Mouse (Mus musculus) forebrain, embryonic 15.5 days (tissue): ENCODE measurements at regions not wholly inside any gene's neighbourhood (a gene's known extent, or its start where the extent isn't known, plus 50 kb on each side); places are given as distances from the start of the nearest gene placed in this dataset.
A peak's percentile ranks its signal among the peaks of the same experiment; 100 is the strongest.

Experiments
- ATAC-seq: fragments of 200-750 bp; cut with Nextera tagmentation; replicated peaks from 2 replicates; pipeline ENCODE4 v1.8.0; 2017; ENCODE audit warnings: mild to moderate bottlenecking, moderate TSS enrichment, moderate library complexity
- H3K27ac ChIP-seq: fragments of 300-500 bp; sonication (generic); replicated peaks from 2 replicates; pipeline ENCODE4 v1.5.1; 2015; ENCODE audit warnings: mild to moderate bottlenecking, inconsistent platforms
- H3K27me3 ChIP-seq: fragments of 300-500 bp; sonication (generic); 2 replicates; pipeline ENCODE4 v1.6.1; 2015; ENCODE audit warnings: inconsistent platforms
- H3K36me3 ChIP-seq: fragments of 300-500 bp; sonication (generic); 2 replicates; pipeline ENCODE4 v1.6.1; 2015; ENCODE audit warnings: mild to moderate bottlenecking, inconsistent platforms
- H3K4me1 ChIP-seq: fragments of 300-500 bp; sonication (generic); 2 replicates; pipeline ENCODE4 v1.6.1; 2015; ENCODE audit warnings: inconsistent platforms
- H3K4me2 ChIP-seq: fragments of 300-500 bp; sonication (generic); replicated peaks from 2 replicates; pipeline ENCODE4 v1.6.1; 2015; ENCODE audit warnings: mild to moderate bottlenecking, inconsistent platforms
- H3K4me3 ChIP-seq: fragments of 300-500 bp; sonication (generic); 2 replicates; pipeline ENCODE4 v1.5.1; 2015; ENCODE audit warnings: mild to moderate bottlenecking, inconsistent platforms
- H3K9ac ChIP-seq: fragments of 300-500 bp; sonication (generic); replicated peaks from 2 replicates; pipeline ENCODE4 v1.6.1; 2015; ENCODE audit warnings: mild to moderate bottlenecking, inconsistent platforms
- H3K9me3 ChIP-seq: fragments of 300-500 bp; sonication (generic); 2 replicates; pipeline ENCODE4 v1.6.1; 2016; ENCODE audit warnings: inconsistent platforms
- WGBS: fragments of 180-500 bp; shearing (Covaris S2); methylation state at CpG from one replicate; pipeline ENCODE4 v1.1.7; 2015; ENCODE audit warnings: mixed read lengths; 5-methylcytosine and 5-hydroxymethylcytosine counted together

DNA sequence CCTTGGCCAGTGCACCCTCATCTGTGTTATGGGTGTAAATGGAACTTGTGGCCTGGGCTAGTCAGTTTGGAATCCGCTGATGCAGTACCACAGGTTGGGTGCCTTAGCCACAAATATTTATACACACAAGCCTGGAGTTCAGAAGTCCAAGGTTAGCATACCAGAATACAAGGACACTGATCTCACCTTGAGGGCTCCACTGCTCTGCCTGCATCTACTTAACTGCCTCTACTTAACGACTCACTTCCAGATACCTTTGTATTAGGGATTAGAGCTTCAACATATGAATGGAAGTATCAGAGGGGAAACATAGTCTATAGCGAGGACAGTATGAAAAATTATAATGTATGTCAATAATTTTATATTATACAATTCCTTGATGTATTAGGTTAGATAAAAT, 57.5 kb downstream of the Tmem174 start:
- Histone ChIP-seq H3K4me1 (no peaks in the 10 kb centered on the region), H3K4me2 (no peak overlapping the region), H3K36me3 (no peaks in the 10 kb centered on the region), H3K27ac (no peak overlapping the region), H3K9me3 (no peaks in the 10 kb centered on the region), H3K27me3 (peaks cover 79% of the 10 kb centered on the region), H3K4me3 (no peak overlapping the region), H3K9ac (no peak overlapping the region)
- 82% methylated on average over 3 of the region's 3 CpGs for WGBS
- no peak for ATAC-seq

DNA sequence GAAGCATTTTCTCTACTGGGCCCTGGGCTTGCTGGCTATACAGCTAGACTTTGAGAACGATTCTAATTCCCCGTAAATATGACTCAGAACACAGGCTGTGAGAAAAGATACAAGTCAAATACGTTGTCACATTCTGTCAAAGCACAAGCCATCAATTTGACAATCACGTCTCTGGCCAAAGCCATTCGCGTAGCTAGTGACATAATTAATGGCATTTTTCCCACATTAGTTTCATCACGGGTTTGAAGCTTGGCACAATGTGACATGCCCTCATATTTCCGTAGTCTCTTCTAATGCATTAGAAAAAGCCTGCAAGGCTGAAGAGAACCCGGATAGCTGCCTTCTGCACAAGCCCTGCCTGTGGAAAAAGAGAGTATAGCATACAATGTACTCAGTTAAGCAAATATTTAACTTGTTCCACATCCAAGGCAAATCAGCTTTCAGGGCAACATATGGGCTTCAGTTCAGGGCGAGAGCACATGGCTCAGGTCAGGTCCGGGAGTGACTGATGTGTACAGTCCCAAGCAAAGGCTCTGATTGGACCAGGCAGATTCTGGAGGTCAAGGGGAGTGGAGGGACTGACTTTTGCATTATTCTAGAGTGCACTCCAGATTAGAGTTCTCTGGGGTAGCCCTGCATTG, 58.7 kb downstream of the Tmem174 start:
- Histone ChIP-seq H3K27me3 (peaks cover 75% of the 10 kb centered on the region), H3K9ac (no peak overlapping the region), H3K4me1 (no peaks in the 10 kb centered on the region), H3K36me3 (no peaks in the 10 kb centered on the region), H3K4me3 (no peak overlapping the region), H3K4me2 (no peak overlapping the region), H3K9me3 (no peaks in the 10 kb centered on the region), H3K27ac (no peak overlapping the region)
- 54% methylated on average over 11 of the region's 11 CpGs for WGBS
- no peak for ATAC-seq

- Histone ChIP-seq H3K36me3 (no peaks in the 10 kb centered on the region), H3K9ac (no peak overlapping the region), H3K27ac (no peak overlapping the region), H3K27me3 (peaks cover 82% of the 10 kb centered on the region), H3K4me1 (peaks cover 13% of the 10 kb centered on the region), H3K4me3 (no peak overlapping the region), H3K4me2 (no peak overlapping the region), H3K9me3 (no peaks in the 10 kb centered on the region)
- no peak for ATAC-seq
- WGBS = 73% methylated on average over 3 of the region's 3 CpGs
These were observed 61.1 kb downstream of the Tmem174 start for GRCm38 (mm10) chr13:98576061-98576460.

GRCm38 (mm10) chr13:98574057-98574323, 63.2 kb downstream of the Tmem174 start:
- H3K4me2 ChIP-seq = no peak overlapping the region
- WGBS = 13% methylated on average over 12 of the region's 12 CpGs
- peaks cover 13% of the 10 kb centered on the region for H3K4me1 ChIP-seq
- H3K36me3 ChIP-seq = no peaks in the 10 kb centered on the region
- no peaks in the 10 kb centered on the region for H3K9me3 ChIP-seq
- peaks cover 83% of the 10 kb centered on the region for H3K27me3 ChIP-seq
- no peak overlapping the region for H3K9ac ChIP-seq
- H3K4me3 ChIP-seq = no peak overlapping the region
- H3K27ac ChIP-seq = no peak overlapping the region
- no peak for ATAC-seq

DNA sequence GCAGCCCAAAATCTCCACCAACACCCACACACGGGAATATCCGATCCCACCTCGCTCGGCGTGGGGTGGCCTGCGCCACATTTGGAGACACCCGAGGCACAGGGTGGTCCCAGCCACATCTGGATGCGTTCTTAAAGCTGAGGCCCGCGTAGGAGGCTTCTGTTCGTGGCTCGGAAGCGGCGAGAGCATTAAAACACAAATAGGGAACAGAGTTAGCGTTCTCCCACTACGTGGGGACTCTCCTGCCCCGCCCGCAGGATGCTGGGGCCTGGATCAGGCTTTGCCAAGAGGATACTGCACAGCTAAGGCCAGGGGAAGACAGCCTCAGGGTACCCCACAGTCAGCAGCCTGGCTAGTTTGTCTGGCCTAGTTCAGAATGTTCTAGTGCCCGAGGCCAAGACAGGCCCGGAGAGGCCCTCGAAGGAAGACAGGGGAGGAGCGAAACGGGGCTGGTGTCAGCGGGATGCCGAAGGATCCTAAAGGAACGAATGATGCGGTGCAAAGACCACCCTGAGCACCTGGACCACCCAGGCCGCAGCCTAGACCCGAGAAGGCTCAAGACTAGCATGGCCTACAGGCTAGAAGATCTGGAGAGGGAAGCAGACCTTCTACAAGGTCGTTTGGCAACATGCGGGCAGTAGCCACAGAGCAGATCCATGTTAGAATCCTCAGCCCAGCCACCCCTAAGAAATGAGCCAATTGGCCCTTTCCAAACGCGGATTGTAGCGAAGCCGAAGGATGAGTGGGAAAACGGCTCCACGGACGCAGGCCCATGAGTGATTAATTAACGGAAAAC, 63.8 kb downstream of the Tmem174 start:
- Histone ChIP-seq H3K4me2 (peak overlapping the region; percentile 43), H3K4me1 (peaks cover 13% of the 10 kb centered on the region), H3K9ac (no peak overlapping the region), H3K27me3 (peaks cover 82% of the 10 kb centered on the region), H3K4me3 (peak overlapping the region; percentile 24), H3K27ac (no peak overlapping the region), H3K9me3 (no peaks in the 10 kb centered on the region), H3K36me3 (no peaks in the 10 kb centered on the region)
- 7% methylated on average over 39 of the region's 39 CpGs for WGBS
- ATAC-seq = peak; percentile 41

DNA sequence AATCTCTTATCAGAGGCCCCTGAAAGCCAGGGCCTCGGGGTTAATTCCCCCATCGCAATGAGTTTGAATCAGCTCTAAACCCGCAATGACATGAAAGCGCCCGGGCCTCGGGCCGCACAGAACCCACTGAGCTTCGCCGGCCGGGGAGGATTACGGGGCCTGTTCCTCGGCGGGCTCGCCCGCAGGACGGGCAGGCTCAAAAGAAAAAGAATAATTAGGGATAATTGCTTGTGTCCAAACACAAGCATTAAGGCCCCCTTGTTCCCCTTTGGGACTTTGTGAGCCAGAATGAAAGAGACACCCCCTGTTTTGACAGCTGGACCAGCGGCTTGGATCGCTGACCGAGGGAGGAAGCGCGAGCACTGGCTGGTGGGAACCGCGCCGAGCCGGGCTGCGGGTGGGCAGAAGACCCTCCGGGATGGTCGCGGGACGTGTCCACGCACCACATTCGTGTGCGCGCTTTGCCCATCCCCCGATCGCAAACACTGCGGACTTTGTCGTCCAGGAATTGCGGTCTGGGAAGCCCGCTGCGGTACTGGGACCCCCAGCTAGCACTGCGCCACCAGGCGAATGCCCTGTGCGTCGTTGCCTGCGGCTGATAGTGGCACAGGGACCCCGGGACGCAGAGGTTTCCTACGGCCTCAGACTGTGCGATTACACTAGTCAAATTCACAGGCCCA, 64.5 kb downstream of the Tmem174 start:
- Histone ChIP-seq H3K4me2 (peak overlapping the region; percentile 43), H3K9me3 (no peaks in the 10 kb centered on the region), H3K27me3 (peaks cover 87% of the 10 kb centered on the region), H3K4me3 (peak overlapping the region; percentile 24), H3K9ac (no peak overlapping the region), H3K36me3 (no peaks in the 10 kb centered on the region), H3K27ac (no peak overlapping the region), H3K4me1 (peaks cover 13% of the 10 kb centered on the region)
- under 1% methylated on average over 50 of the region's 50 CpGs for WGBS
- peak; percentile 38; the same call in 1 of the 2 replicates for ATAC-seq

GRCm38 (mm10) chr13:98572011-98572570, 65.1 kb downstream of the Tmem174 start:
- peaks cover 86% of the 10 kb centered on the region for H3K27me3 ChIP-seq
- 1% methylated on average over 12 of the region's 14 CpGs for WGBS

GRCm38 (mm10) chr13:98571051-98571450, 66.2 kb downstream of the Tmem174 start:
- no peak for ATAC-seq
- Histone ChIP-seq H3K4me3 (no peak overlapping the region), H3K4me2 (no peak overlapping the region), H3K27ac (no peak overlapping the region), H3K9ac (no peak overlapping the region), H3K27me3 (peaks cover 84% of the 10 kb centered on the region), H3K36me3 (no peaks in the 10 kb centered on the region), H3K9me3 (no peaks in the 10 kb centered on the region), H3K4me1 (peaks cover 13% of the 10 kb centered on the region)
- WGBS = 40% methylated on average over 3 of the region's 3 CpGs

More at GRCm38 (mm10) chr13:98572011-98572570, 65.1 kb downstream of the Tmem174 start:
- no peak overlapping the region for H3K27ac ChIP-seq
- H3K36me3 ChIP-seq = no peaks in the 10 kb centered on the region
- no peak overlapping the region for H3K9ac ChIP-seq
- peaks cover 13% of the 10 kb centered on the region for H3K4me1 ChIP-seq
- H3K9me3 ChIP-seq = no peaks in the 10 kb centered on the region
- peak overlapping the region; percentile 24 for H3K4me3 ChIP-seq
- 0 out of 2 replicates have a peak overlapping the region, but pooled peaks have one; percentile 43 for H3K4me2 ChIP-seq
- ATAC-seq = no peak

GRCm38 (mm10) chr13:98555693-98556092, 63.9 kb upstream of the Gm10320 start:
- no peak overlapping the region for H3K4me3 ChIP-seq
- H3K9ac ChIP-seq = no peak overlapping the region
- WGBS = 73% methylated on average over 6 of the region's 6 CpGs
- no peaks in the 10 kb centered on the region for H3K4me1 ChIP-seq
- H3K36me3 ChIP-seq = no peaks in the 10 kb centered on the region
- no peak for ATAC-seq
- H3K4me2 ChIP-seq = no peak overlapping the region
- H3K9me3 ChIP-seq = no peaks in the 10 kb centered on the region
- H3K27me3 ChIP-seq = peaks cover under 1% of the 10 kb centered on the region; the same call in 1 of the 2 replicates
- no peak overlapping the region for H3K27ac ChIP-seq

GRCm38 (mm10) chr13:98551471-98552020, 59.7 kb upstream of the Gm10320 start:
- Histone ChIP-seq H3K9ac (no peak overlapping the region), H3K27me3 (no peaks in the 10 kb centered on the region), H3K4me3 (no peak overlapping the region), H3K27ac (no peak overlapping the region), H3K36me3 (no peaks in the 10 kb centered on the region), H3K4me2 (no peak overlapping the region), H3K4me1 (no peaks in the 10 kb centered on the region), H3K9me3 (no peaks in the 10 kb centered on the region)
- 70% methylated on average over 13 of the region's 13 CpGs for WGBS
- ATAC-seq = no peak

DNA sequence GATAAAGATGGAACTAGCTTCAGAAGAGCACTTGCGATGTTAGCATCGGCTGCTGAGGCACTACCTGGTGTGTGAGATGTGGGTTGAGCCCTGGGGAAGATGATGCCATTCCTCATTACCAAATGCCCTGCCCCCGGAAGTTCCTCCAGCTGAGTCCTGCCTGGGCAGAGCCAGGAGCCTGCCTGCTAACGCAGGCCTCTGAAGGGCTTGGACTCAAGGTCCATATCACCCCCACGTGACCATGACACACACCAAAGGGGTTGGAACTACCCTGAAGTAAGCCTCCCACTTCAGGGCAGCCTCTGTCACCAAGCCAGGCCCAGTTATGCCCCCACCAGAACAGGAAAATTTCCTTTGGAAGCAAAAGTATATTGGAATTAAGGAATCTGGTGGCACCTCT, 55.4 kb upstream of the Gm10320 start:
- Histone ChIP-seq H3K36me3 (no peaks in the 10 kb centered on the region), H3K4me2 (no peak overlapping the region), H3K27me3 (0 out of 2 replicates have a peak, but pooled peaks cover 3% of the 10 kb centered on the region), H3K27ac (no peak overlapping the region), H3K4me1 (peaks cover 16% of the 10 kb centered on the region), H3K4me3 (no peak overlapping the region), H3K9me3 (no peaks in the 10 kb centered on the region), H3K9ac (no peak overlapping the region)
- ATAC-seq = no peak
- WGBS = 86% methylated on average over 5 of the region's 5 CpGs

GRCm38 (mm10) chr13:98546116-98546515, 54.3 kb upstream of the Gm10320 start:
- 0 out of 2 replicates have a peak, but pooled peaks have one; percentile 48 for ATAC-seq
- no peak overlapping the region for H3K4me2 ChIP-seq
- H3K9ac ChIP-seq = no peak overlapping the region
- H3K4me3 ChIP-seq = no peak overlapping the region
- no peak overlapping the region for H3K27ac ChIP-seq
- no peaks in the 10 kb centered on the region for H3K36me3 ChIP-seq
- 0 out of 2 replicates have a peak, but pooled peaks cover 3% of the 10 kb centered on the region for H3K27me3 ChIP-seq
- H3K9me3 ChIP-seq = no peaks in the 10 kb centered on the region
- WGBS = 8% methylated on average over 5 of the region's 5 CpGs
- peaks cover 16% of the 10 kb centered on the region for H3K4me1 ChIP-seq
